Mouse (Mus musculus) liver, embryonic 14.5 days (tissue): ENCODE results near the gene Stag3.

ENCODE experiments used
- CTCF ChIP-seq: IDR thresholded peaks from 2 replicates; pipeline ENCODE4 v1.5.1; 2016; ENCODE audit warnings: antibody characterized with exemption, low read depth, control low read depth
- EP300 ChIP-seq: IDR thresholded peaks from 2 replicates; pipeline ENCODE4 v1.6.1; 2016; ENCODE audit warnings: antibody characterized with exemption, low read depth

DNA sequence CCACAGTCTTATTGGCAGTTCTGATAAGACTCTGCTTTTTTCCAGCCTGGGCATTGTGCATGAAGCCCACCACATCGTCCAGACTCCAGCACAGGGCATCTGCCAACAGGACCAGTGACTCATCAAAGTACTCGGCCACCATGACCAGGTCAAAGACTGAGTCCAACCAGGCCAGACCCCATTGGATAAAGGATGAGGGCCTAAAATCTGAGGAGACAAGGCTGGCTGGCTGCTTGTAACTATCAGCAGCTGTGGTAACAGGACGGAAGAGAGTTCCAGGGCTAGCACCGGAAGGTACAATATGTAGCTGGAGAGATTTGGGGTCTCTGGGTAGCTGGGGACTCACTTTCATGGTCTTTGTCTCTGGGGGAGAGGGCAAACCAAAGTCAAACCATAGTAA is 14.3 kb upstream of the Stag3 start:
- TF ChIP-seq CTCF, result no peak
- TF ChIP-seq EP300, result no peak
